Mouse (Mus musculus) megakaryocyte progenitor cell, adult 5-6 weeks (primary cell): ENCODE measurements around the gene Ttc17. TPM values are rescaled to one million over a fixed set of nuclear protein-coding genes. Genes with fewer than 3 reads are reported as not detected.

Experiments used
- ATAC-seq: replicated peaks from 2 replicates; pipeline ENCODE4 v1.8.0; 2016; ENCODE audit warnings: mild to moderate bottlenecking, moderate TSS enrichment, inconsistent platforms; ENCODE audit not compliant: poor library complexity
- total RNA-seq, 2 experiments: library from RNA; stranded (forward) in 1 of 2; stranded (reverse) in 1 of 2; fragments of 157-497, 149-512 nt in 1 of 2; fragments of 200-1000 nt in 1 of 2; gene quantifications; 2 replicates each; pipeline versions ENCODE4 v1.2.3 to v1.2.4; 2015 to 2017

Gene Ttc17
- total RNA-seq, 2 experiments from 2014 or later, result 27.3 to 29.7 TPM

- ATAC-seq, result no peak
Measured at GRCm38 (mm10) chr2:94262917-94263529, 143.5 kb downstream of the Ttc17 start.

GRCm38 (mm10) chr2:94254102-94254501, 152.4 kb downstream of the Ttc17 start:
- ATAC-seq, result peak; percentile 60

Other genes starting within 250 kb of the Ttc17 start
- gene Hsd17b12, start 248.7 kb downstream of the Ttc17 start, total RNA-seq (2015), result 79.1 and 80.9 TPM in 2 replicates
- gene Hsd17b12, start 248.7 kb downstream of the Ttc17 start, total RNA-seq (2017), result 108 and 119 TPM in 2 replicates
- 167 and 178 TPM in 2 replicates for gene Api5, start 31.4 kb upstream of the Ttc17 start, total RNA-seq (2015)
- gene Api5, start 31.4 kb upstream of the Ttc17 start, total RNA-seq (2017), result 158 and 171 TPM in 2 replicates